Mouse (Mus musculus): ENCODE measurements around the gene Olfr115. TPM values are rescaled to one million over a fixed set of nuclear protein-coding genes. Genes with fewer than 3 reads are reported as not detected.

Gene Olfr115
- not detected for total RNA-seq (2021)
- long read RNA-seq, result 0 reads

DNA sequence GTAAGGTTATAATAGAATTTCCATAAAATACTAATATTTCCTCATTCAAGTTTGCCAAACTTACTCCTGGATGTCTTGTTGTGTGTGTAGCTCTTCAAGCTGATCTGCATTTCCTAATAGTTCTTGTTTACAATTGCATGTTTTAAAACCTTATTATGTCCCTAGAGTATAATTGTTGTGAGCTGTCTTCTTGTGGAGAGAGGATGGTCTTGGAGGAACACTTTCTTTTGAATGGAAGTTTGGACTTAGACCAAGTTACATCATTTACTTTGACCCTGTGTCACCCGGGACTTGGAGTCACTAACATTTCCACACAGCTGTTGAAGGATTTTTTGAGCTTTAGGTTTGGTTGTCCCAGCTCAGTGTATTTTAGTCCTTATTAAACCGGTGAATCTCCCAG, at the start of gene Olfr115, which contains the start of gene Olfr116:
Gene Olfr115, minus strand, starts transcription at position 101 of the 400 bp plus-strand sequence.
Gene Olfr116, minus strand, starts transcription at position 191 of the 400 bp plus-strand sequence.
- no peak for DNase-seq (ENCODE audit: low spot score in 2 of 2)

GRCm38 (mm10) chr17:37666688-37667087, 39.8 kb upstream of the Olfr115 start, which contains the start of gene Olfr118:
TSS of gene Olfr118 (plus strand) at chr17:37666988.
- DNase-seq (ENCODE audit: low spot score in 2 of 2), result no peak

DNA sequence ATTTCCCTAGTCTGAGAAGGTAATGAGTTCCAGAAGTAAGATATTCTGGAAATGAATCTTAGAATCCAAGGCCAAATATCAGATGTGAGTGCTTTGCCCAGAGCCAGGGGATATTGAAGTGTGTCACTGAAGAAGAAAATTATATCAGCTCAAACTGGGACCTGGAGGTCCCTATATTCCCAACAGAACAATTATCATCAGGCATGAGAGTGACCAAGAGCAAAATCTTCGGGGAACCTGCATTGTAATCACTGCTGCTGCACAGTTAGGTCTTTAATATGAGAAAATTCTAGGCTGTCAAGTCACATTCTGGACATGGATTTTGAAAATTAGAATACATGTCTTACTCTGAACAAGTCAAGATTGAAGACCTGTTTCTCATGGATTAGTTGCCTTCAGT, 36.8 kb upstream of the Olfr115 start, which contains the start of gene Olfr117:
Gene Olfr117, minus strand, starts transcription at position 101 of the 400 bp plus-strand sequence.
- no peak for DNase-seq (ENCODE audit: low spot score in 2 of 2)

DNA sequence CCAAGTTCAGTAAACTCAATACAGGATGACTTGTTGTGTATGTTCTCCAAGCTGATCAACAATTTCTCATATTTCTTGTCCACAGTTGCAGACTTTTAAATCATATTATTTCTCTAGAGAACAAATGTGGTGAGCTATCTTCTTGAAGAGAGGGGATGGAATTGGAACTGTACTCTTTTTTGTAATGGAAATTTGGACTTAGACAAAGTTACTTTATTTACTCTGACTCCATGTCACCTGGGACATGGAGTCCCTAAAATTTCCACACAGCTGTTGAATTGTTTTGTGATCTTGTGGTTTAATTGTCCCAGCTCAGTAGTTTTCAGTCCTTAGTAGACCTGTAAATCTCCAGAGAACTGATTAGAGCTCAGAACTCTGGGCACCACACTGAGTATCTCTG, 34.3 kb downstream of the Olfr115 start, which contains the start of gene Olfr114:
Gene Olfr114, minus strand, starts transcription at position 101 of the 400 bp plus-strand sequence.
- DNase-seq (ENCODE audit: low spot score in 2 of 2), result no peak

- no peak for DNase-seq (ENCODE audit: low spot score in 2 of 2)
These were observed 49.3 kb downstream of the Olfr115 start, which contains the start of gene Olfr113 for GRCm38 (mm10) chr17:37577563-37577962. TSS of gene Olfr113 (minus strand) at chr17:37577663.

DNA sequence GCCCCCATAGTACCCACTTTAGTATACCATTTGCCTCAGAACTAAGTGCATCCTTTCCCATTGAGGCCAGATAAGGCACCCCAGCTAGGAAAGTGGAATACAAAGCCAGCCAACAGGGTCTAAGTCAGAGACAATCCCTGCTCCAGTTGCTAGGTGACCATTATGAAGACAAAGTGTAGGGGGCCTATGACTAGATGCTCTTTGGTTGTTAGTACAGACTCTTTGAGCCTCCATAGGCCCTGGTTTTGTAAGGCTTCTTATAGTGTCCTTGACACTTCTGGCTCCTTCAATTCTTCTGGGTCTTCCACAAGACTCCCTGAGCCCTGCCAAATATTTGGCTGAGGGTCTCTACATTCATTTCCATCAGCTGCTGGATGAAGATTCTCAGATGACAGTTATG, 57.6 kb downstream of the Olfr115 start, which contains the start of gene Olfr112:
Gene Olfr112, minus strand, starts transcription at position 101 of the 400 bp plus-strand sequence.
- DNase-seq (ENCODE audit: low spot score in 2 of 2), result no peak

Other genes with a start within 250 kb of the Olfr115 start
- gene Olfr105-ps, start 248.1 kb downstream of the Olfr115 start, total RNA-seq (2021), result not detected
- not detected for gene Olfr106-ps, start 236.7 kb downstream of the Olfr115 start, total RNA-seq (2021)
- gene Olfr107, start 227.9 kb downstream of the Olfr115 start, total RNA-seq (2021), result under 1 TPM in 1 of 2 experiments, not detected in 1; 0.11 TPM
- gene Olfr108, start 181.6 kb downstream of the Olfr115 start, total RNA-seq (2021), result not detected
- gene Olfr109, start 168.2 kb downstream of the Olfr115 start, total RNA-seq (2021), result not detected
- gene H2-M2, start 143.6 kb downstream of the Olfr115 start, total RNA-seq (2021), result not detected
- gene Olfr110, start 134.6 kb downstream of the Olfr115 start, total RNA-seq (2021), result not detected
- gene Olfr111, start 119.1 kb downstream of the Olfr115 start, total RNA-seq (2021), result not detected
- not detected for gene Olfr112, start 57.7 kb downstream of the Olfr115 start, total RNA-seq (2021)
- gene Olfr113, start 49.4 kb downstream of the Olfr115 start, total RNA-seq (2021), result not detected
- not detected for gene Olfr114, start 34.4 kb downstream of the Olfr115 start, total RNA-seq (2021)
- gene Olfr116, start 90 bp upstream of the Olfr115 start, total RNA-seq (2021), result not detected
- gene Olfr117, start 36.7 kb upstream of the Olfr115 start, total RNA-seq (2021), result not detected
- gene Olfr118, start 39.9 kb upstream of the Olfr115 start, total RNA-seq (2021), result not detected
- not detected for gene Olfr119, start 69.5 kb upstream of the Olfr115 start, total RNA-seq (2021)
- gene Olfr120, start 94.7 kb upstream of the Olfr115 start, total RNA-seq (2021), result not detected
- gene Olfr121, start 121.7 kb upstream of the Olfr115 start, total RNA-seq (2021), result not detected
- gene Olfr122, start 141.5 kb upstream of the Olfr115 start, total RNA-seq (2021), result not detected
- gene Olfr123, start 166.4 kb upstream of the Olfr115 start, total RNA-seq (2021), result not detected
- gene Olfr124, start 172.8 kb upstream of the Olfr115 start, total RNA-seq (2021), result not detected
- gene Olfr125, start 205.8 kb upstream of the Olfr115 start, total RNA-seq (2021), result not detected
- gene Olfr126, start 220.4 kb upstream of the Olfr115 start, total RNA-seq (2021), result not detected

All from layer of hippocampus, postnatal 10 days (tissue).